Mouse (Mus musculus) adrenal gland (tissue): ENCODE data around the gene Camsap1.

Experiments
- intact Hi-C: fragments of 180-260 bp; cut with DNase I; formaldehyde crosslinking; loops from one replicate; pipeline ENCODE4 v1.15.1; 2025
- long read RNA-seq, 2 experiments: library from polyadenylated mRNA; unstranded; transcript quantifications; one replicate each; pipeline ENCODE4 v2.0.0; 2020; ENCODE audit warnings: borderline replicate concordance in 1 of 2; ENCODE audit not compliant: insufficient replicate concordance in 1 of 2

The Camsap1 gene
- long read RNA-seq, experiment 1, partial matches to known transcripts = 1 of 8 reads
- long read RNA-seq, experiment 1, other reads (novel, unspliced or antisense) = 7 of 8 reads
- long read RNA-seq, experiment 2, partial matches to known transcripts = 4 of 9 reads
- long read RNA-seq, experiment 2, other reads (novel, unspliced or antisense) = 5 of 9 reads

GRCm38 (mm10) chr2:25983159-25983907 lies at the start of gene Camsap1:
Gene Camsap1 (minus strand): TSS chr2:25983282.
- intact Hi-C loops = loop anchor here (5.0 kb wide), 1 partner anchor 39 kb away; the partner anchor contains the start of gene Ubac1

GRCm38 (mm10) chr2:26030288-26030687 lies 47.2 kb upstream of the Camsap1 start:
- intact Hi-C loops = no loop called here

- intact Hi-C loops = loop anchor here (5.0 kb wide), 1 partner anchor 42 kb away; the partner anchor contains the start of gene Camsap1
Measured at GRCm38 (mm10) chr2:26024138-26025075, 41.3 kb upstream of the Camsap1 start.

DNA sequence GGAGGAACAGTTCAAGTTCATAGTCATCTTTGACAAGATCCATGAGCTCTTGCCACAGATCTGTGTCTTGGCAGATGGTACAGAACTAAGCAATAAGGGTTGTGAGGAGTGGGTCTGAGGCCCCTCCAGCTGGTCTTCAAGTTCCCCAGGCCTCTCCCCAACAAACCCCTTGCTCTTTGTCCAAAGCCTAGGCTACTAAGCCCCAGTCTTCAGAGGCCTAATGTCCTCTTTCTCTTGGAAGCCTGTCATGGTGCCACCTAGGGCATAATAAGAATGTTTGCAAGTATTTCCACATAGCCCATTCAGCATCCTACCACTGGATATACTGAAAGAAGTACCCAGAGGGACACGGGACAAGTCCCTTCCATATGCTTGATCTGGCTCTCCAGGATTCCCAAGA lies 39.5 kb upstream of the Camsap1 start:
- intact Hi-C loops = loop anchor here (2.0 to 5.0 kb wide), 2 partner anchors 40 to 118 kb away; partner anchors contain the start of gene Camsap1

GRCm38 (mm10) chr2:26022258-26022565 lies 39.1 kb upstream of the Camsap1 start:
- intact Hi-C loops = loop anchor here (2.0 to 5.0 kb wide), 2 partner anchors 40 to 119 kb away; partner anchors contain the start of gene Camsap1

DNA sequence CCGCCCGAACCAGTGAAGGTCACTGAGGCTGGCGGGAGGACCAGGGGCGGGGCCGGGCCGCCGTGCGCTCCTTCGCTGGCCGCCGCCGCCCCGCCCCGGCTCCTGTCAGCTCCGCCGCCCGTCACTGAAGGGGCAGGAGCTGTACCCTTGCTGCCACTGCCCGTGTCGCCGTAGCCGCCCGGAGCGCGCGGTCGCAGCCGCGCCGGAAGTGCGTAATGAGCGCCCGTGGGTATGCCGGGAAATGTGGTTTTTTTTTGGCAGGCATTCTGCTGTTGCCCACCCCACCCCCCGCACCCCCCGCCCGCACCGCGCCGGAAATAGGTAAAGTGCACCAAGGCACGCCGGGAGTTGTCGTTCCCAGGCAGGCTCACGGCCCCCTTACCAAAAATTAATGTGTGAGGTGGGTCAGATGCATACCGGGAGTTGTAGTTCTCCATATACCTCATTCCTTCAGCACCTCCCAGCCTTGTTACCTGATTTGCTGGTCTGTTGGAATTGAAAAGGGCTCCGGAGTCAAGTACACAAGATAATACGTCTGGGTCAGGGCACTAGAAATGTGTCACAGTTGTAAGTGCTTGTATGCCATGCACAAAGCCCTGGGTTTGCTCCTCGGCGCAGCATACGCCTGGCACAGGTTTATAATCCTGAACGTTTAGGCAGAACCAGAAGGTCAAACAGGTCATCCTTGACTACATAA lies 38.6 kb upstream of the Camsap1 start, which contains the start of gene Ubac1:
Ubac1 (minus strand) TSS at position 187 of the 697 bp plus-strand sequence.
- intact Hi-C loops = loop anchor here (2.0 to 5.0 kb wide), 2 partner anchors 39 to 119 kb away; partner anchors contain the start of gene Camsap1

DNA sequence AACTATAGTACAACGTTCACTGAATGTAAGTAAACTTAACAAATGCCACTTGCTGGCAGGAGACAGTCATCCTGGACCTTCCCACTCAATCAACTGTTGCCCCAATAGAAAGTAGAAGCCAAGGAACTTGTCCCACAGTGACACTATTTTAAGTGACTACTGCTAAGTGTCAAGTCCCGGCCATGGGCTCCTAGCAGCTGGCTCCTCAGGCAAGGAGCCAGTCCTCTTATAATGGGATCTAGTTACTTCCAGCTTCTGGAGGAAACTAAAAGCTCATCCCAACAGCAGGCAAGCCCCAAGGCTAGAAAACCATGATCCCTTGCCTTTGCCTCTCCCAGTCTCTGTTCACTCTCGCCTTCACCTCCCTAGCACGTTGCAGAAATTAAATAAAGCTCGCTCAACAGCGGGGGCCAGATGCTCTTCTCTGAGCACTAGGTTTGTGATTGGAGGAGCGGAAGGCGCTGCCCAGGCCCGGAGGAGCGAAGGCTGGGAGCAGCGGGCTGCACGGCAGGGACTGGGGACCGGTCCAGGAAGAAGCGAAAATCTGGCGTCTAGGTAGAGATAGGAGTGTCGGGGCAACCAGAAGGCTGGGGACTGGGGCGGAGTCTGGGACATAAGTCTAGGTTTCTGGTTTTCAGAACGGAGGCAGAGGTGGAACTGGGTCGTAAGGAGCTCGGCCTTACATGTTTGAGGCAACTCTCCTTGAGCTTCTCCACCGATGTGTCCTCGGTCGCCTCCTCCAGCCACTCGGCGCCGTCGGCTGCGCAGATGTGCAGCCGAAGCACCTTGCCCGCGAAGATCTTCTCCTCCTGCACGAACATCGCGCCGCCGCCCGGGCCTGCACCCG lies 37.9 kb upstream of the Camsap1 start:
- intact Hi-C loops = loop anchor here (5.0 kb wide), 1 partner anchor 39 kb away; the partner anchor contains the start of gene Camsap1

- intact Hi-C loops = loop anchor here (5.0 kb wide), 1 partner anchor 38 kb away; the partner anchor contains the start of gene Camsap1
Measured at GRCm38 (mm10) chr2:26019923-26020322, 36.8 kb upstream of the Camsap1 start.

GRCm38 (mm10) chr2:26017326-26017725 lies 34.2 kb upstream of the Camsap1 start:
- intact Hi-C loops = no loop called here

GRCm38 (mm10) chr2:26013674-26014073 lies 30.6 kb upstream of the Camsap1 start:
- intact Hi-C loops = no loop called here

DNA sequence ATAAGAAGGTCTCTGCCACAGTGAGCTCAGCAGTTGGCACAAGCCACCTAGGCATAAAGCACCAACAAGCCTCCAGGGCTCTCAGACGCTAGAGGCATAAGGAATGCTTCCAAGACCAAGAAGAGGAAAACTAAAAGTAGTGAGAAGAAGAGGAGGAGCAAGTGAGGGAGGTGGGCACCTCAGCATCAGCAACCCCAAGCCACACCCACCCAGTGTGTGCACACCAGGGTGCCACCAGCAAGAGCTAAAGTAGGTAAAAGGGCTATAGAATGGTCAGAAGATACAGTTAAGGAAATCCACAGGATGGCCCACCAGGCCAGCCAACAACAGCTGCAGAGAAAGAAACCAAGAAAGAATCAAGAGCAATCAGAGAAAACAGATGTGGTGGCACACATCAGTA lies 28.3 kb upstream of the Camsap1 start:
- intact Hi-C loops = no loop called here

- intact Hi-C loops = no loop called here
Measured at GRCm38 (mm10) chr2:26002001-26002400, 18.9 kb upstream of the Camsap1 start.

GRCm38 (mm10) chr2:26001136-26001535 lies 18.1 kb upstream of the Camsap1 start:
- intact Hi-C loops = no loop called here

- intact Hi-C loops = no loop called here
Measured at GRCm38 (mm10) chr2:25997716-25998115, 14.6 kb upstream of the Camsap1 start.

DNA sequence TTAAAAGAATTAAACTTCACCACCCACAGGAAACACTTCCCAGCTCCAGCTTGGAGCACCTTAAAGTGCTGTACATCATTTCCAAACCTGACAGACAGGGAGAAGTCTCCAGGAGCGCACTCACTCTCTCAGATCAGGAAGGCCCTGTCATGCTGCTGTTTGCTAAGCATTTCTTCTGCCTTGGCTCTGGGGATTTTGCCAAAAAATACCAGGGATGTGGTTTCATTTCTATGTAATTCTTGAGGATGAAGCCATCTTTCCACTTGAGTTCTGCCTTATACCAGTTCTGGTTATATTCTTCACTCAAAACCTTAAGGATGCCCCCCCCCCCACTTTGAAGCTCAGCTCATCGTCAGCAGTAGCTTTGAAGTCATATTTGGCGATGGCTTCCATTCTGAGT lies 11.7 kb upstream of the Camsap1 start:
- intact Hi-C loops = no loop called here

DNA sequence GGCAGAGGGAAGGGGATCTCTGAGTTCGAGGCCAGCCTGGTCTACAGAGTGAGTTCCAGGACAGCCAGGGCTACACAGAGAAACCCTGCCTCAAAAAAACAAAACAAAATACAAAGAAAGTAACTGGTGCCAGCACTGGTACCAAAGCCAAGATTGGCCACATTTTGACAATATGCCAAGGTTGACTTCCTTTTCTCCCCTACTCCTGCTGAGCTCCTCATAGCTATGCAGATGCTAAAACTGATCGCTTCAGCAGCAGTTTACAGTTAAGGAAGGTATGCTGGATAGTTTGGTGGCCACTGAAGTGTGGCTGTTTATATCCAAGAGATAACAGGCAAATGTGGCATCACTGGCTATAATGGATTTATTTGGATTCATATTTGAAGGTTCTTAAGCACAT lies 9.2 kb upstream of the Camsap1 start:
- intact Hi-C loops = no loop called here

GRCm38 (mm10) chr2:25989651-25990050 lies 6.6 kb upstream of the Camsap1 start:
- intact Hi-C loops = no loop called here

- intact Hi-C loops = no loop called here
Measured at GRCm38 (mm10) chr2:25987817-25988216, 4.7 kb upstream of the Camsap1 start.

- intact Hi-C loops = no loop called here
Measured at GRCm38 (mm10) chr2:25986601-25987000, 3.5 kb upstream of the Camsap1 start.
